Mouse (Mus musculus): Measurements from ENCODE around the gene Tigar.

The Tigar gene

DNA sequence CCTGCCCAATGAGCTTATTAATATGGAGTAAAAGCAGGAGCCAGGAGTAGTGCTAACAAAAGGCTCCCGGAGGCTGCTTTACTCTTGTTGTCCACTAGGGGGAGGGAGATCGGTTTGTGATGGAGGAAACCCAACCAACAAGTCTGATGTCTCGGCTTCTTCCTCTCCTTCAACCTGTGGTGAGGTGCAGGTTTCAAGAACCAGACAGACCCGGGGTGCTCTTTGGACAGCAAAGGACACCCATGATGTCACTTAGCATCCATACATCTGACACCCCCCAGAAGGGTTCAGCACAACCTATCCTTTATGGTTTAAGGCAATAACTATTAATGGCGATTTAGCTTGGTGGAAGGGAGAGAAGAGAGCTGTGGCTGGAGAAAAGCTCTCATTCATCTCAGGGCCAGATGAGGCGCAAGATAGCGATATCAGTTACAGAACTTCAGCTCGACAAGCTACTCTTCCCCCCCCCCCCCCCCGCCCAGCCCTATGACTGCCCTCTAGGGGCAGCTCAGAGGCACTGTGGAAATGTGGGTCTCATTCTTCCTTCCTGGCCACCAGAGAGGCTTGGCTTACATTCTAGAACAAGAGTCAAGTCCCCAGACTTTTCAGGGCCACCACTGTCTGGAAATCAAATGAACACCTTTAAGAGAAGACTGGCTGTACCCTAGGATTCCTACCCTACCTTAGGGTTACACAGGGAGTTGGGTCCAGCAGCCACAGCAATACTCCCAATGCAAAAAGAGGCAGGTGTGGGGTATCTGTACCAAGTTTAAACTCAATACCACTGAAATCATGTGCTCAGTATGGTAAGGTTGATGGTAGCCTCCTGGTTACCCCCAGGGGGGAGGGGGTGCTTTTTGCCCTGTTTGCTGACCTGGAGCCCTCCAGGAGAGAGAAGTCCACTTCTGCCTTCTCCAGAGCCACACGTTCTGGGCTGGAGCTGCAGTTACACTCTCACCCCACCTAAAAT, 33.1 kb upstream of the Tigar start:
- DNase-seq (ENCODE audit: low read depth, low spot score) = peak; percentile 73

DNA sequence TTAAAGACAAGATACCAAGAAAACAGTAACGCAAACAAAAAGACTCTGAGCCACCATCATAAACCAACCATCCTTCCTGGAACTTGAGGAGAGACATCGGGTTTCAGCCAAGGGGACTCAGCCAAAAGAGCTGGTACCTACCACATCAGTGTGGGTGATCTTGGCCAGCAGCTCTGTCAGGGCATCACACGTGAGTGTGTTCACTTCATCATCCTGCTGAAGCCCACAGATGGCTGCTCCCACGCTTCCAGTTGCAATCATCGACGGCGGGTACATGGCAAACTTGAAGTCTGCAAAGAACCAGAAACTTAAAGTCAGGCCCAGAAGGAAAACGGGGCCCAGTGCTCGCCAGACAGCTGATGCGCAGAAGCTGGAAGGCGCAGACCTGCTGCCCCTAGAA, 29.6 kb upstream of the Tigar start:
- DNase-seq (ENCODE audit: low read depth, low spot score) = no peak

GRCm38 (mm10) chr6:127133433-127134245, 24.3 kb upstream of the Tigar start:
- DNase-seq (ENCODE audit: low read depth, low spot score) = no peak

GRCm38 (mm10) chr6:127132719-127133118, 23.4 kb upstream of the Tigar start:
- DNase-seq (ENCODE audit: low read depth, low spot score) = no peak

DNA sequence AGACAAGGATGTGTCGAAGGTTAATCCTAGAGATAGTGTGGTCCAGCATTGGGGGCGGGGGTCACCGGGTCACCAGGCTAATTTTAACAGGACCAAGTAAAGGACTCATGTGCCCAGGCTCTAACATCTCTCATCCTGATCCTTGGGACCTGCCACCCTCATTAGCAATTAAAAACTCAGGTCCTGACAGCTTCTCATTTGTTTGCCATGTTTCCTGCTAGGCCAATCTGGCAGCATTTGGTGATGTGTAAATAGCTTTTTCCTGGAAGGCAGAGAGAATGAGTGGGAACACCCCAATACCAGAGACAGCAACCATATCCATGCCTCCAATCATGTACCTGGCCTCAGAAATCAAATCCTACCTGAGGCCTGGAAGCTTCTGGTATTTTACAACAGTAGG, 22.6 kb upstream of the Tigar start:
- DNase-seq (ENCODE audit: low read depth, low spot score) = no peak

DNA sequence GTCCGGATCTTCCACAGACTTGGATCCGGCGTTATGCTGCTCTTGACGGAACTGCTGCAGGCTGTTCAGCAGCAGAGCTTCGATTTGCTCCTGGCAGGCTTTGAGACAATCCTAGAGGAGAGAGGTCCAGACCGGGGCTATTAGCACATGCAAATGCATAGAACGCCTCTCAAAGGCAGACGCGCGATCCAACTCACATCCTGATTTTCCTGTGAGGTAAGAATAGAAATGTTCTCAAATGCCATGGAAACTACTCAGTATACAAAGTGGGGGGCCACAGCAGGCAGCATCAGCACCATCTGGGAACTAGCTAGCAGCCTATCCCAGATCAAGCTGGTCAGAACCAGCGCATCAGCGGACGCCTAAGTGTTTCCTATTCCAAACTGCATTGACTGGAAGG, 21.0 kb upstream of the Tigar start:
- DNase-seq (ENCODE audit: low read depth, low spot score) = no peak

- DNase-seq (ENCODE audit: low read depth, low spot score) = no peak
Observed at GRCm38 (mm10) chr6:127129659-127130058, 20.3 kb upstream of the Tigar start.

GRCm38 (mm10) chr6:127123506-127123905, 14.1 kb upstream of the Tigar start:
- DNase-seq (ENCODE audit: low read depth, low spot score) = no peak

DNA sequence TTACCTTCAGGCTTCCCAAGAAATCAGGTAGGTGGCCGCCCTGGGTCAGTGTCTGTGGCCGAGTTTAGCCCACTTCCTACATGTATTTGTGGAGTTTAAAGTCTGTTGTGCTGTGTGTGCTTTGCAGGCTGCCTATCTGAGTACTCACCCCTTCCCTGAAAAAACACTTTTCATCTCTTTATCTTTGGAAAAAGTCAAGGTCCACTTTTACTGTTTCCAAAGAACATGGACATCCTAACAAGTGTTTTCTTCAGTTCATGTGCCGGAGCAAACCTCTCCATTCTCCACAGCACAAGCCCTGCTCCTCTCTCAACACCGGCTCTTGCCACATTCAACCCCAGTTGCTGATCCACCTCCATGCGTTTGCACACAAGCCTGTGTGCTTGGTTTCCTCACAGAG, 13.6 kb upstream of the Tigar start:
- DNase-seq (ENCODE audit: low read depth, low spot score) = no peak

- DNase-seq (ENCODE audit: low read depth, low spot score) = peak; percentile 35
Observed at GRCm38 (mm10) chr6:127122221-127122806, 13.0 kb upstream of the Tigar start.

- no peak for DNase-seq (ENCODE audit: low read depth, low spot score)
Observed at GRCm38 (mm10) chr6:127114753-127115456, 5.5 kb upstream of the Tigar start.

DNA sequence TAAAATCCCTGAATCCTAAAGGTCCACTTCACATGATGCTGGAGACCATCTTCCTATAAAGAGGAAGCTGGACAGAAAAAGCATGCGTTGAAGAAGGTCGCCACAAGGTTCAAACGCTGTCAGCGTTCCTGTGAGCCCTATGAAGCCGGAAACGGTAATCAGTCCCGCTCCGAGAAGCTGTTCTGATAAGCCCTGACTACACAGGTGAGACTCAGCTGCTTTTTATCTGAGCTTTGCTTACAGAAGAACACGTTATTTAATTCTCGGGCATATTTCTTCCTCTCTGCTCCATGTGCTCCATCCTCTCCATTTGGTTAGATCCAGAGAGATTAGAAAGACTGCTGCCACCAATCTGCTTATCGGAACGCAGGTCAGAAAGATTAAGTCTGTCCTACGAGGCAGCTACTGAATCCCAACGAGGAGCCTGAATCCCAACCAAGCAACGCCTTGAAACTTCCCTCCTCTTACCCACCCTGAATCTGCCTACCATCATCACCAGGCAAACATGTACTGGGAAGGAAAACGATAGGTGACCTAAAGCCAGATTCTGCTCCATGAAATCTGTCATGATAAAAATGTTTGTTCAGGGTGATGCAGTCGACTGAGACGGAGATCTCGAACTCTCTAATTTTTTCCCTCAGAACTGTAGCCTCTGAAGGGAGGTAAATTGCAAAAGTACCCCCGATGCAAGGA, 843 bp downstream of the Tigar start:
- DNase-seq (ENCODE audit: low read depth, low spot score) = peak; percentile 79

GRCm38 (mm10) chr6:127107413-127107812, 1.9 kb downstream of the Tigar start:
- no peak for DNase-seq (ENCODE audit: low read depth, low spot score)

- no peak for DNase-seq (ENCODE audit: low read depth, low spot score)
Observed at GRCm38 (mm10) chr6:127106726-127107125, 2.6 kb downstream of the Tigar start.

DNA sequence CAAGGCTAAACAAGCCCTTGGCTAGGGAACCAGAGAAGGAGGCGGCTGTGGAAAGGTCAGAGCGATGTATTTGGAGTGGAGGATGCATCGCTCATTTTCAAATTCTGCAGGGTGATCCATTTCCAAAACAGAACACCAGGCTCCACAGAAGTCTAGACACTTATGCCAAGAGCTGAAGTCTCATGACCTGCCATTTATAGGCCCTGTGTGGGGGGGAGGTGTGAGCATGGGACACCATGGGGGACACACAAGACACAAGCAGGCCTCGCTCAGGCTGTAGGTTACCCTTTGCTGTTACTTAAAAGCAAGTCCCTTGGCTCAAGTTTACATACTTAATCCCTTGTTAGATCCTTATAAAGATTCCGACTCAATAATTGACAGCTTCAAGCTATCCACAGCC, 3.2 kb downstream of the Tigar start:
- no peak for DNase-seq (ENCODE audit: low read depth, low spot score)

DNA sequence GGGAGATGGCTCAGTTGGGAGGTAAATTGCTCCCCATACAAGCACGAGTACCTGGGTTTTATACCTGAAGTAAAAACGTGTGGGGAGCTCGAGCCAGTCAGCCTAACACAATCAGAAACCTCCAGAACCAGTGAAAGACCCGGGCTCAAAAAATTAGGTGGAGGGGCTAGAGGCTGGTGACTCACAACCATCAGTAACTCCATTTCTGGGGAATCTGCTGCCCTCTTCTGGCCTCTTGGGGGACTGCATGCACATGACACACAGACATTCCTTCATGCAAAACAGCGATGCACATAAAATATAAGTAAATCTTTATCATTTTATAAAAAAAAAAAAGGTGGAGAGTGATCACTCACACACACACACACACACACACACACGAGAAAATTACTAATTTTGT, 4.2 kb downstream of the Tigar start:
- DNase-seq (ENCODE audit: low read depth, low spot score) = peak; percentile 59

- no peak for DNase-seq (ENCODE audit: low read depth, low spot score)
Observed at GRCm38 (mm10) chr6:127104396-127105029, 4.8 kb downstream of the Tigar start.

DNA sequence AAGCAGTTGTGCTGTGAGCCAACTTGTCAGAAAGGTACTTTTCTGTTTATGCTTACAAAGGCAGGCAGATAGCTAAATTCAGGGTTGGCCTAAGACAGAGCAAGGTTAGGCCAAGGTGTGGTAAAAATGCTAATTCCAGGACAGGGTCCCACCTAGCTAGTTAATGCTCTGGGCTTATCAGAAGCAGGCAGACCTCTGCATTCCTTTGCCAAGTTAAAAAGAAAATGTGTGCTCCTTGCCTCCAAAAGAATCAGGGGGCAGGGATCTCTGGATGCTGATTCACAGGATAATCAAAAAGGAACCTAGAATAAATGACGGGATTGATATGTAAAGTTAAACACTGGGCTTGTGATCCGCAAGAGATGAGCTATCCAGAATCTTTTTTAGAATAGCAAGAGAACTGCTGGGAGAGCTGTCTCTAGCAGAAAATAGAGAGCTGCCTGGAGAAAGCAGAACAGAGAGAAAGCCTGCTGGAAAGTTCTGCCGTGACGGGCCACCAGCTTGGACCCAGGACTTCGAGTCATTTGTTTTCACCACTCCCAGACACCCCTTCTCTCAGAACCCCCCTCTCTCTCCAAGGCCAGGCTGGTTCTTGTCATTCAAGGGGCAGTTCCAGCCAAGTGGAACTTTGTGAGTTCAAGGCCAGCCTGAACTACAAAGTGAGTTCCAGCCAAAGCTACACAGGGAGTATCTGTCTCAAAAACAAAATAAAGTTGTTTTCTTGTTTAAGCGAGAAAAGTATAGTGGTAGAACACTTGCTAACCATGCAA, 5.7 kb downstream of the Tigar start:
- no peak for DNase-seq (ENCODE audit: low read depth, low spot score)

- DNase-seq (ENCODE audit: low read depth, low spot score) = peak; percentile 26
Observed at GRCm38 (mm10) chr6:127094565-127094964, 14.8 kb downstream of the Tigar start.

DNA sequence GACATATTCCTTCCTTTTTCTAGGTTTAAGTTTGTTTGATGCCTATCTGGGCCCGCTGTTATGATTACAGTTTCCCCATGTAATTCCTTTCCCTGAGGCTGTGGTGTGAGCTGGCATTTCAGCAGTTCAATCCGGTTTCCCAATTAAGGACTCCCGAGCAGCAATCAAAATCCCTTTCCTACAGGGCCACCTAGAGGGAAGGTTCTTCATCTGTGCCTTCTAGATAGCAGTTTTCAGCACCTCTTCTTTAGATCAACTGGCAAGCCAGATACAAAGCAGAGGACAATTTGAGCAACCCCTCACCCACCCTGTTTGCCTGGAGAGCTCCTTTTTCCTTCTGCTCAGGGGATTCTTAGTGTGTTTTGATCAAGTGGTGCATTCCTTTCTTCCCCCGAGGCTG, 22.6 kb downstream of the Tigar start:
- peak; percentile 72 for DNase-seq (ENCODE audit: low read depth, low spot score)

Data from A20 (cell line).